Mouse (Mus musculus) bone marrow macrophage, adult 2 months (primary cell): Measurements from ENCODE around the gene Pik3r1.

Experiments used
- CTCF ChIP-seq: IDR thresholded peaks from 2 replicates; pipeline ENCODE4 v1.5.1; 2012; ENCODE audit warnings: low read depth, mild to moderate bottlenecking, low read length, moderate library complexity
- POLR2A ChIP-seq: IDR thresholded peaks from 2 replicates; pipeline ENCODE4 v1.6.1; 2012; ENCODE audit warnings: mild to moderate bottlenecking, low read depth, low read length, borderline replicate concordance

DNA sequence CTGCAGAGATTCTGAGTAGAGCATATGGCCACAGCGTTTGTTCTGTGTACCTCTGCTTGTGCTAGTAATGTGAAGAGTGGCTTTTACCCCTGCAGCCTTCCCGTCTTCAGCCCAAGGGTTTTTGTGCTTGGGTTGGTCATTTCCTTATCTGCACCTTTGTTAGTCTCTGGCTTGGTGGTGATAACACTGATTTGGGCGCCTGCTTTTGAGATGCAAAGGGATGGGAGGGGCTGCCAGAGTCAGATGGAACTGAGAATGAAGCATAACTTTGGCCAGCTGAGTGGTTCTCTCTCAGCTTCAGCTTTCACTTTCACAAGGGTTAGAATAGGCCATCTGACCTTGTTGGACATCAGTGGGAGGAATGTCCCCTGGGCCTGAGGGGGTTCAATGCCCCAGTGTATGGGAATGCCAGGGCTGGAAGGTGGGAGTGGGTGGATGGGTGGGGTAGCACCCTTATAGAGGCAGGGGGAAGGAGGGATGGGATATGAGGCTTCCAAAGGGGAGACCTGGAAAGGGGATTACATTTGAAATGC, 37.6 kb upstream of the Pik3r1 start:
- TF ChIP-seq CTCF (no peak), POLR2A (no peak)
